Mouse (Mus musculus) limb, embryonic 11.5 days (tissue): ENCODE measurements around the gene Osbpl8. TPM values are rescaled to one million over a fixed set of nuclear protein-coding genes. Genes with fewer than 3 reads are reported as not detected.
"Not testable (repeated sequence)": the region's sequence is repeated elsewhere in the genome, so short reads cannot be mapped to it uniquely, and the experiment has no call there.

Experiments
- ATAC-seq: fragments of 200-750 bp; cut with Nextera tagmentation; 2 replicates; pipeline ENCODE4 v1.8.0; 2017; ENCODE audit warnings: low read depth; ENCODE audit not compliant: insufficient number of reproducible peaks, low FRiP score, low TSS enrichment
- DNase-seq: peaks from one replicate; pipeline ENCODE4 v3.0.0-alpha.2; 2015; ENCODE audit warnings: low spot score
- H3K27ac ChIP-seq: fragments of 300-500 bp; sonication (generic); replicated peaks from 2 replicates; pipeline ENCODE4 v1.5.1; 2014; ENCODE audit warnings: low read depth, mild to moderate bottlenecking, low read length
- H3K27me3 ChIP-seq: fragments of 300-500 bp; sonication (generic); 2 replicates; pipeline ENCODE4 v1.6.1; 2014; ENCODE audit warnings: mild to moderate bottlenecking, low read length, mixed read lengths; ENCODE audit not compliant: control insufficient read depth, insufficient read depth
- H3K36me3 ChIP-seq: fragments of 300-500 bp; sonication (generic); 2 replicates; pipeline ENCODE4 v1.6.1; 2014; ENCODE audit warnings: mild to moderate bottlenecking, low read length, moderate library complexity, mixed read lengths; ENCODE audit not compliant: control insufficient read depth, insufficient read depth
- H3K4me1 ChIP-seq: fragments of 300-500 bp; sonication (generic); 2 replicates; pipeline ENCODE4 v1.6.1; 2014; ENCODE audit warnings: low read length, mixed read lengths; ENCODE audit not compliant: control insufficient read depth, insufficient read depth
- H3K4me2 ChIP-seq: fragments of 300-500 bp; sonication (generic); 2 replicates; pipeline ENCODE4 v1.6.1; 2014; ENCODE audit warnings: low read depth, mild to moderate bottlenecking, moderate library complexity; ENCODE audit not compliant: severe bottlenecking
- H3K4me3 ChIP-seq: fragments of 300-500 bp; sonication (generic); 2 replicates; pipeline ENCODE4 v1.5.1; 2014; ENCODE audit warnings: low read depth, low read length
- H3K9ac ChIP-seq: fragments of 300-500 bp; sonication (generic); 2 replicates; pipeline ENCODE4 v1.6.1; 2014; ENCODE audit warnings: mild to moderate bottlenecking, low read length
- H3K9me3 ChIP-seq: fragments of 300-500 bp; sonication (generic); 2 replicates; pipeline ENCODE4 v1.6.1; 2016; ENCODE audit warnings: low read length; ENCODE audit not compliant: control insufficient read depth
- WGBS: fragments of 180-500 bp; shearing (Covaris S2); extraction: QIAGEN DNeasy Blood & Tissue Kit; methylation state at CpG from one replicate; pipeline ENCODE4 v1.1.7; 2014; 5-methylcytosine and 5-hydroxymethylcytosine counted together
- polyA plus RNA-seq: library from polyadenylated mRNA; unstranded; fragments of >200 nt; fragmentation: Nextera tagmentation; extraction: Ambion mirVana; gene quantifications from 2 replicates; pipeline ENCODE4 v1.2.1, GENCODE M21; 2014

Osbpl8 gene
- polyA plus RNA-seq, 1 experiment from 2014 or later: 9.1 TPM

GRCm38 (mm10) chr10:111127388-111127787 lies 37.2 kb upstream of the Osbpl8 start:
- Histone ChIP-seq H3K9ac (no peak overlapping the region), H3K27ac (no peak overlapping the region), H3K36me3 (no peaks in the 10 kb centered on the region), H3K4me2 (no peak overlapping the region), H3K4me1 (no peaks in the 10 kb centered on the region), H3K9me3 (no peaks in the 10 kb centered on the region), H3K27me3 (no peaks in the 10 kb centered on the region), H3K4me3 (no peak overlapping the region)
- DNase-seq (no peak), ATAC-seq (no peak)
- WGBS: 91% methylated on average over 10 of the region's 10 CpGs

- H3K27ac ChIP-seq: no peak overlapping the region
- no peak overlapping the region for H3K9ac ChIP-seq
- DNase-seq (no peak), ATAC-seq (no peak)
- H3K27me3 ChIP-seq: no peaks in the 10 kb centered on the region
- H3K36me3 ChIP-seq: no peaks in the 10 kb centered on the region
- no peaks in the 10 kb centered on the region for H3K9me3 ChIP-seq
- 85% methylated on average over 3 of the region's 3 CpGs for WGBS
- no peak overlapping the region for H3K4me3 ChIP-seq
- no peak overlapping the region for H3K4me2 ChIP-seq
- H3K4me1 ChIP-seq: no peaks in the 10 kb centered on the region
These were observed 36.1 kb upstream of the Osbpl8 start for GRCm38 (mm10) chr10:111128493-111128892.

- no peak overlapping the region for H3K9ac ChIP-seq
- H3K4me1 ChIP-seq: no peaks in the 10 kb centered on the region
- H3K27ac ChIP-seq: no peak overlapping the region
- ATAC-seq (no peak), DNase-seq (no peak)
- no peaks in the 10 kb centered on the region for H3K27me3 ChIP-seq
- WGBS: 84% methylated on average over 15 of the region's 15 CpGs
- no peaks in the 10 kb centered on the region for H3K36me3 ChIP-seq
- H3K4me2 ChIP-seq: no peak overlapping the region
- H3K9me3 ChIP-seq: no peaks in the 10 kb centered on the region
- no peak overlapping the region for H3K4me3 ChIP-seq
These were observed 34.5 kb upstream of the Osbpl8 start for GRCm38 (mm10) chr10:111129867-111130620.

- 73% methylated on average over 3 of the region's 3 CpGs for WGBS
- Histone ChIP-seq H3K9me3 (no peaks in the 10 kb centered on the region), H3K4me3 (no peak overlapping the region), H3K27me3 (no peaks in the 10 kb centered on the region), H3K36me3 (no peaks in the 10 kb centered on the region), H3K4me1 (no peaks in the 10 kb centered on the region), H3K27ac (no peak overlapping the region), H3K4me2 (no peak overlapping the region), H3K9ac (no peak overlapping the region)
- DNase-seq (no peak), ATAC-seq (no peak)
These were observed 33.7 kb upstream of the Osbpl8 start for GRCm38 (mm10) chr10:111130872-111131271.

DNA sequence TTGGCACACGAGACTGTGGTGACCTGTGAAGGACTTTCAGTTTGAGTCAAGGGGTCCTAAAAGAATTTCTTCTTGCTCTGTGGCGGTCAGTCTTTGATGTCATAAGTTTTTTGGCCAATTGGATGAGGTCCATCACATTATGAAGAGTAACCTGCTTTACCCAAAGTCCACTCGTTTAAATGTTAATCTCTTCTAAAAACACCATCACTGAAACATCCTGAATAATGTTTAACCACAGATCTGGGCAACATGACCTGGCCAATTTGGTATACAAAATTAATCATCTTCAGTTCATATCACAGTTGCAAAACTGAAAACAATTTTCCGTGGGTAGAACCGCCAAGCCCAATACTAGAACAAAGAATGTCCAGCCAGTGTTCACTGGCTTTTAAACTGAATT lies 31.3 kb upstream of the Osbpl8 start:
- H3K27ac ChIP-seq: no peak overlapping the region
- DNase-seq: no peak
- H3K4me1 ChIP-seq: no peaks in the 10 kb centered on the region
- H3K4me2 ChIP-seq: no peak overlapping the region
- no peak overlapping the region for H3K4me3 ChIP-seq
- no peak for ATAC-seq
- 87% methylated on average over 5 of the region's 5 CpGs for whole genome bisulfite sequencing
- no peaks in the 10 kb centered on the region for H3K36me3 ChIP-seq
- no peaks in the 10 kb centered on the region for H3K9me3 ChIP-seq
- H3K27me3 ChIP-seq: no peaks in the 10 kb centered on the region
- H3K9ac ChIP-seq: no peak overlapping the region

- H3K27me3 ChIP-seq: no peaks in the 10 kb centered on the region
- no peaks in the 10 kb centered on the region for H3K36me3 ChIP-seq
- H3K27ac ChIP-seq: no peak overlapping the region
- no peak overlapping the region for H3K4me2 ChIP-seq
- H3K4me3 ChIP-seq: no peak overlapping the region
- H3K9me3 ChIP-seq: no peaks in the 10 kb centered on the region
- no peaks in the 10 kb centered on the region for H3K4me1 ChIP-seq
- DNase-seq (no peak), ATAC-seq (no peak)
- H3K9ac ChIP-seq: no peak overlapping the region
- whole genome bisulfite sequencing: 91% methylated on average over 8 of the region's 8 CpGs
These were observed 30.6 kb upstream of the Osbpl8 start for GRCm38 (mm10) chr10:111133936-111134335.

DNA sequence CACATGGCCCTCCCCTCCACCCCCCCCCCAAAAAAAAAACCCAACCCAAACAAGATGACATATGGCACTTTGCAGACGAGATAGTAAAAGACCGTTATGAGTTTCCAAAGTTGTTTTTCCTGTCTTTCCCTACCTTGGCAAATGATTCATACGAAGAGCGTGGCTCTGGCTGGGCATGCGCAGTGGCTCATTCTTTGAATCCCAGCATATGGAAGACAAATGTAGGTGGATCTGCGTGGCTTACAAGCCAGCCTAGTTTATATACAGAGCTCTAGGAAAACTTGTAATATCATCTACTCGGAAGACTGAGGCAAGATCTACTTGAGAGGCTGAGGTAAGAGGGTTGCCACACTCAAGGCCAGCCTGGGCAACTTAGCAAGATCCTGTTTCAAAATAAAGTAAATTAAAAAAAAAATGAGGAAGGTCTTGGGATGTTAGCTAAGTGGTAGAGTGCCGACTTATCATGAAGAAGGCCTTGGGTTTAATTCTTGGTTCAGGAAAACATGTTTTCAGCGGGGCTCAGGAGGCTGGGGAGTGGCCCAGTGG lies 30.1 kb upstream of the Osbpl8 start:
- H3K4me3 ChIP-seq: no peak overlapping the region
- H3K27me3 ChIP-seq: no peaks in the 10 kb centered on the region
- H3K27ac ChIP-seq: no peak overlapping the region
- ATAC-seq (no peak), DNase-seq (no peak)
- WGBS: 86% methylated on average over 9 of the region's 9 CpGs
- no peaks in the 10 kb centered on the region for H3K4me1 ChIP-seq
- no peak overlapping the region for H3K9ac ChIP-seq
- H3K9me3 ChIP-seq: no peaks in the 10 kb centered on the region
- H3K4me2 ChIP-seq: no peak overlapping the region
- H3K36me3 ChIP-seq: no peaks in the 10 kb centered on the region

GRCm38 (mm10) chr10:111136306-111136705 lies 28.2 kb upstream of the Osbpl8 start:
- H3K27ac ChIP-seq, H3K4me2 ChIP-seq, H3K36me3 ChIP-seq, H3K9ac ChIP-seq, ATAC-seq, H3K4me3 ChIP-seq, DNase-seq, H3K27me3 ChIP-seq, H3K9me3 ChIP-seq, H3K4me1 ChIP-seq: not testable (repeated sequence)
- 84% methylated on average over 5 of the region's 5 CpGs for WGBS

DNA sequence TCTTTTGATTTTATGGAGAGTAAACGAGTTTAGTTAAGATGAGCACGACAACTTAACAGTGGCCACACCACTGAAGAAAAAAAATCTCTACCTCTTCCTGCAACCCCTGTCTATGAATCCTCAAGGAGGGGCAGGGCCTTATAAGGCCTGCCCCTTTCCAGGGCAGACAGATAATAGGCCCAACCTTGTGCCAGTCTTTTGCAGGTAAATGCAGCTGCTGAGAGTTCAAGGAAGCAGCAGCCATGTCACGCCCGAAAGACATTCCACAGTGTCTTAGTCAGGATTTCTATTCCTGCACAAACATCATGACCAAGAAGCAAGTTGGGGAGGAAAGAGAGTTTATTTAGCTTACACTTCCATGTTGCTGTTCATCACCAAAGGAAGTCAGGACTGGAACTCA lies 26.6 kb upstream of the Osbpl8 start:
- 76% methylated on average over 4 of the region's 4 CpGs for WGBS
- Histone ChIP-seq H3K4me3 (no peak overlapping the region), H3K9me3 (no peaks in the 10 kb centered on the region), H3K4me2 (no peak overlapping the region), H3K4me1 (no peaks in the 10 kb centered on the region), H3K27ac (no peak overlapping the region), H3K27me3 (no peaks in the 10 kb centered on the region), H3K36me3 (no peaks in the 10 kb centered on the region), H3K9ac (no peak overlapping the region)
- ATAC-seq: no peak
- no peak for DNase-seq
